Mouse (Mus musculus) cerebellum, adult 2 months (tissue): ENCODE results near the gene Lrrc1.

Experiments used
- CTCF ChIP-seq: fragments of 200-500 bp; IDR thresholded peaks from 2 replicates; pipeline ENCODE4 v1.5.1; 2011; ENCODE audit warnings: low read depth, mild to moderate bottlenecking, control low read depth, low read length, moderate library complexity, borderline replicate concordance; ENCODE audit not compliant: insufficient read depth
- POLR2A ChIP-seq: fragments of 200-500 bp; IDR thresholded peaks from 2 replicates; pipeline ENCODE4 v1.6.1; 2011; ENCODE audit warnings: low read length, control low read depth, borderline replicate concordance; ENCODE audit not compliant: insufficient read depth

GRCm38 (mm10) chr9:77427292-77428114, 117.2 kb downstream of the Lrrc1 start:
- TF ChIP-seq POLR2A (no peak), CTCF (no peak)
